Mouse (Mus musculus): Measurements from ENCODE around the gene Scrt2. TPM values are rescaled to one million over a fixed set of nuclear protein-coding genes. Genes with fewer than 3 reads are reported as not detected.

Gene Scrt2
- polyA plus RNA-seq, 1 experiment from 2014 or later, result 11.1 TPM

DNA sequence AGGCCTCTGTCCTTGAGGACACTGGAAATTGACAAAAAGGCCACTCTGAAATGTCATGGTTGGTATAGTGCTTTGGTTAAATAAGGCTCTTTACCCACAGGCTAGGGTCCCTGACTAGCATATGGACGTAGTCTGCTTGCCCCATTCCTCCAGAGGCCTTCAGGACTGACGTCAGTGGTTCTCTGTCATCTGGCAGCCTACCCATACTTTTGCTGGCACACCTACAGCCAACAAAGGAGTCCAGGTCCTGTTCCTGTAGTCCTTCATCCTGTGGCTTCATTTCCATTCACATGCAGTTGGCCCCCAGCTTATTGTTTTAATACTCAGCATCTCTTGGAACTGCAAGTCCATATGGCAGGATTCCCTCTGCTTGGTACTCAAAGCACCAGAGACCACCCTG is 15.6 kb downstream of the Scrt2 start:
- Histone ChIP-seq H3K4me3 (no peak overlapping the region), H3K27me3 (0 out of 2 replicates have a peak, but pooled peaks cover 6% of the 10 kb centered on the region), H3K4me1 (replicated peaks) (peaks cover 30% of the 10 kb centered on the region), H3K27ac (replicated peaks) (no peak overlapping the region), H3K9me3 (no peaks in the 10 kb centered on the region), H3K36me3 (no peaks in the 10 kb centered on the region), H3K4me2 (no peak overlapping the region), H3K9ac (no peak overlapping the region)
- WGBS, result 60% methylated on average over 2 of the region's 2 CpGs
- ATAC-seq (ENCODE audit: low FRiP score, low read depth), result no peak

DNA sequence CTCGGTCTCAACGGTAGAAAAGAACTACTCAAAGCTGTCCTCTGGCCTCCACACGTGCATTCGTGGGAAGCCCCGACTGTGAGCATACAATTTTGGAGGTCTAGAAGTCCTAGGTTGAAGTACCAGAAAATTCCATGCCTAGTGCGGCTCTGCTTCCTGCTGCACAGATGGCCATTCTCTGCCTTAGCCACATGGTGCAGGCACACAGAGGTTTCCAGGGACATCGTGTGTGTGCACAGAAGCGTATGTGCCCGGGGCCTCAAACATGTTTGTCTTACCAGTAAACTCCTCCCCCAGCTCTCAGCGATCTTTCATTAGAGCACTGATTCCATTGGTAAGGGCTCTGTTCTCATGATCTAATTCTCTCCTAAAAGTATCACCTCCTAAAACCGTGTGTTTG is 16.6 kb downstream of the Scrt2 start:
- no peak overlapping the region for H3K4me2 ChIP-seq
- 60% methylated on average over 11 of the region's 11 CpGs for WGBS
- no peak for ATAC-seq (ENCODE audit: low FRiP score, low read depth)
- no peaks in the 10 kb centered on the region for H3K9me3 ChIP-seq
- no peaks in the 10 kb centered on the region for H3K36me3 ChIP-seq
- no peak overlapping the region for H3K27ac ChIP-seq (replicated peaks)
- H3K4me1 ChIP-seq (replicated peaks), result peaks cover 33% of the 10 kb centered on the region
- no peak overlapping the region for H3K9ac ChIP-seq
- H3K27me3 ChIP-seq, result 0 out of 2 replicates have a peak, but pooled peaks cover 6% of the 10 kb centered on the region
- no peak overlapping the region for H3K4me3 ChIP-seq

DNA sequence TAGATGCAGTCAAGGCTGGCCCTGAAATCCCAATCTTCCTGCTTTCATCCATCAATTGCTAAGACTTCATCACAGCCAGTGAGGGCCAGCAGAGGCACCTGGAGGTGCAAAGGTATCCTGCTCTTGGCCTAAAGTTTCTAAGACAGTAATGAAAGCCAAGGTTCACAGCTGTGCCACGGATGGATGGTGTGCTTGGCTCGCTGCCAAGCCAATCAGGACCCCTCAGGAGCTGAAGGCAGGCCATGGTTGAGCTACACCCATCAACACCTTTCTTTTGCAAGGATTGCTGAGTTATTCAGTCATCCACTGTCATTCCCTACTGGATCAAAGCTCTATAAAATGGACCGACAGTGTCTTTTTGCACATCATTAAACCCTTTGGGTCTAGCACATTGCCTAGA is 18.2 kb downstream of the Scrt2 start:
- H3K4me1 ChIP-seq (replicated peaks), result peaks cover 24% of the 10 kb centered on the region
- no peak for ATAC-seq (ENCODE audit: low FRiP score, low read depth)
- no peak overlapping the region for H3K27ac ChIP-seq (replicated peaks)
- H3K27me3 ChIP-seq, result no peaks in the 10 kb centered on the region
- H3K9me3 ChIP-seq, result no peaks in the 10 kb centered on the region
- no peak overlapping the region for H3K4me2 ChIP-seq
- no peak overlapping the region for H3K9ac ChIP-seq
- no peak overlapping the region for H3K4me3 ChIP-seq
- WGBS, result 39% methylated on average over 3 of the region's 3 CpGs
- no peaks in the 10 kb centered on the region for H3K36me3 ChIP-seq

DNA sequence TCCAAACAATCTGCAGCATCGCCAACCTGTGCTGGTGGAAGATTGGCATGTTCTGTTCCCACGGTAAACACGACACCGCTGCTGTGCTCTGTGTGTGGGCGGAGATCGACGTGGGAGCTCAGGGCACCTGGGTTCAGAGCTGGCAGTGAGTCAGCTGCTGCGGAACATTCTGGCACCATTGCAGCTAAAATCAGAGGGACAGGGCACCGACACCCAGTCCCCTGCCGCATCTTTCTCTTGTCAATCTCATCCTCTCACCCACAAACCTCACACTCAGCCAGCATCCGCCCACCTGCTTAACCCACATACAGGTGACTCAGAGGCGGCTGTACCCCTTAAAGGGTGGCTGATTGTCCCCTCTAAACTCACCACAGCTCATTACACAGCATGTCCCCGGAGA is 20.4 kb downstream of the Scrt2 start:
- 69% methylated on average over 13 of the region's 13 CpGs for WGBS
- Histone ChIP-seq H3K9me3 (no peaks in the 10 kb centered on the region), H3K27ac (replicated peaks) (no peak overlapping the region), H3K4me1 (replicated peaks) (peaks cover 29% of the 10 kb centered on the region), H3K27me3 (no peaks in the 10 kb centered on the region), H3K36me3 (no peaks in the 10 kb centered on the region), H3K4me2 (no peak overlapping the region), H3K4me3 (no peak overlapping the region), H3K9ac (no peak overlapping the region)
- ATAC-seq (ENCODE audit: low FRiP score, low read depth), result no peak

DNA sequence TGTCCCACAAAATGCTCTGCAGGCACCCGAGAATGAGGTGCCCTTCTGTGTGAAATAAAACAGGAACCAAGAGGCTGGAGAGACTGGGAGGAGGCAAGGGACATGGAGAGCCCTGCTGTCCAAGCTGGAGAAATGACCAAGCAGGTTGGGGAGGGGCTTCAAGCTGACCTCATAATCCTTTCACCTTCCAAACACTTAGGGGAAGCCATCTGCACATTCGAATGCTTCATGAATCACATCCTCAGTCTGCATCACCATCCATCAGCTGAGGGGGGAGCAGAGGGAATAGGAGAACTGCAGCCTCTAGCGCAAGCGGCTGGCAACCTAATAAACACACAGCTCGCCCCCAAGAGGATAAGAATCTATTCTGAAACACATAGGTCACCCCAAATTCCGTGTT is 21.0 kb downstream of the Scrt2 start:
- Histone ChIP-seq H3K27me3 (no peaks in the 10 kb centered on the region), H3K4me1 (replicated peaks) (peaks cover 30% of the 10 kb centered on the region), H3K36me3 (no peaks in the 10 kb centered on the region), H3K9ac (no peak overlapping the region), H3K4me2 (no peak overlapping the region), H3K27ac (replicated peaks) (no peak overlapping the region), H3K4me3 (no peak overlapping the region), H3K9me3 (no peaks in the 10 kb centered on the region)
- WGBS, result 45% methylated on average over 6 of the region's 6 CpGs
- no peak for ATAC-seq (ENCODE audit: low FRiP score, low read depth)

DNA sequence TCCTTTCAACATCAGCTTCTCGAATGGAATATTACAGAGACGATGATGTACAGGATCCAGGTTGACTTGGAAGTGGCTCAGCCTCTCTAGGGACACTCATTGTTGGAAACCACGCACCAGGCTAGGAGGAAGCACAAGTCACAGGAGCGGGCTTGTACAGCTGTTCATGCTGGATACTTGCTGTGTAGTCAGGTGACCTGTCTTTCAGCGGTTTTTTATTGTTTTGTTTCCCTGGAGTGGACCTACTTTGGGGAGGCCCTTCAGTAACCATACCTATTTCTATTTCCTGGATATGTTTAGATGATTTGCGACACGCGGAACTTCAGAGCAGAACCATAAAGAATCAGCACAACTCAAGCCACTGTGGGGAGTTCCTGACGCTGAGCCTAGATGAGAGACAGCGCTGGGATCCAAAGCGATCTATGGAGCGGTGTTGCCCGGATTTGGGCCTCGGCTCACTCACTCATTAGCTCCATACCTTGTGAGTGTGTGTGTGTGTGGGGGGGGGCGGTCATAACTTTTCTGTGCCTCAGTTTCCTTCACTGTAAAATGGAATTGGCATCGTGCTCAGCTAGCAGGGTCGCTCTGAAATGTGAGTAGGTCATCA is 23.5 kb downstream of the Scrt2 start:
- peak; percentile 33; the same call in 1 of the 2 replicates for ATAC-seq (ENCODE audit: low FRiP score, low read depth)
- 0 out of 2 replicates have a peak, but pooled peaks cover 3% of the 10 kb centered on the region for H3K36me3 ChIP-seq
- no peaks in the 10 kb centered on the region for H3K9me3 ChIP-seq
- peak overlapping the region; percentile 79 for H3K9ac ChIP-seq
- H3K27me3 ChIP-seq, result no peaks in the 10 kb centered on the region
- peaks cover 25% of the 10 kb centered on the region for H3K4me1 ChIP-seq (replicated peaks)
- H3K27ac ChIP-seq (replicated peaks), result peak overlapping the region; percentile 55; the same call in 1 of the 2 replicates
- WGBS, result 14% methylated on average over 17 of the region's 17 CpGs
- H3K4me2 ChIP-seq, result peak overlapping the region; percentile 82
- peak overlapping the region; percentile 65 for H3K4me3 ChIP-seq

DNA sequence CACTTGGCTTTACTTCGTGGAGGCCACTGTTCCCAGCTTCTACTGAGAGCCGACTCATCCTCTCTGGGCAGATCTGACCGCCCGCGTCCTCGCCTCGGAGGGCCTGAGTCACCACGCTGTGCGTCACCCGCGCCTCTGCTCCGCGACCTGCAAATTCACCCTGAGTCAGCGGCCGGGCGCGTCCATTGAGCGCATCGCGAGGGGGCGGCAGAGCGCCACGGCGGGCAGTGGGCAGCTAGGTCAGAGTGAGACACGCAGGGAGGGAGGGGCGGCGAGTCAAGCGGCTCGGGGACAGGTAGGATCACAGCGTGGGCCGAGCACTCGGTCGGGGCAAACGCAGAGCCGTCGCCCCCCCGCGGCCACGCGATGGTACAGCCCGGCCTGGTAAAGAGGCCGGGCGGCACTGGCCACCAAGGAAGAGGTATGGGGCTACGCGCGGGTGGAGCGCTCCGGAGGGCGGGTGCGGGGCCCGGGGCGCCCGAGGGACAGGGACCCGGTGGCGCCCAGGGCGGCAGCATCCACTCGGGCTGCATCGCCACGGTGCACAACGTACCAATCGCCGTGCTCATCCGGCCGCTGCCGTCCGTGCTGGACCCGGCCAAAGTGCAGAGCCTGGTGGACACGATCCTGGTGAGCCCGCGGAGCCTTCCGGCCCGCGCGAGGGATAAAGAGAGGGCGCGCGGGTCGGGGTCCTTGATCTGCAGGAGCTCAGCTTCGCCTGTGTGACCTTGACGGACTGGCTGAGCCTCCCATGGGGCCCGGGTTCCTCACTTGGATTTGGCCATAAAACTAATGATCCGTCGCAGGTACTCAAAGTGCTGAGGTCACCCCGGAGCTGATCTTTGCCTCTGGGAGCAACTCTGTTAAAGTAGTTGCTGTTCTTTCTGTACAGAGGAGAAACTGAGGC is 24.2 kb downstream of the Scrt2 start, which contains the start of gene Srxn1:
Srxn1 (plus strand) TSS at position 199 of the 907 bp plus-strand sequence.
- Histone ChIP-seq H3K4me2 (peak within 1 kb of the TSS; percentile 82), H3K4me1 (replicated peaks) (peaks cover 25% of the 10 kb centered on the region), H3K27me3 (no peaks in the 10 kb centered on the region), H3K9me3 (no peaks in the 10 kb centered on the region), H3K9ac (peak within 1 kb of the TSS; percentile 79), H3K27ac (replicated peaks) (peak within 1 kb of the TSS; percentile 55), H3K4me3 (peak within 1 kb of the TSS; percentile 65), H3K36me3 (0 out of 2 replicates have a peak, but pooled peaks cover 3% of the 10 kb centered on the region)
- ATAC-seq (ENCODE audit: low FRiP score, low read depth), result peak; percentile 84
- 2% methylated on average over 84 of the region's 84 CpGs for WGBS

DNA sequence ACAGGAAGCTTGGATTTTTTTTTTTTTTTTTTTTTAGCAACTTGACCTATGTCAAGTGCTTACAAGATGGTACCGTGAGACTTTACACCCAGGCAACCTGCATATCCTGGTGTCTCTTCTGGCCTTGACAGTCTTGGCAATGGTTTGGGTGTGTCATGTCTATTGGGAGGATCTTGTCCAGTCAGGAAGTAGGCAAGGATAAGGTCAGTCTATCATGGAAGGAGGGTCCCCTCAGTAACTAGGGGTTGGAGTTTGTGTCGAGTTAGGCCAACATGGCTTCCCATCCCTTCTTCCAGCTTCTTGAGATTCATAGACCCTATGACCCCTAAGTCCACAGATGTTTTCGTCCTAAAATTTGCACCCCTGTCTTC is 24.9 kb downstream of the Scrt2 start:
- Histone ChIP-seq H3K9me3 (no peaks in the 10 kb centered on the region), H3K4me2 (peak overlapping the region; percentile 82), H3K9ac (no peak overlapping the region), H3K4me1 (replicated peaks) (peaks cover 25% of the 10 kb centered on the region), H3K36me3 (0 out of 2 replicates have a peak, but pooled peaks cover 3% of the 10 kb centered on the region), H3K4me3 (peak overlapping the region; percentile 65), H3K27me3 (no peaks in the 10 kb centered on the region), H3K27ac (replicated peaks) (no peak overlapping the region)
- no peak for ATAC-seq (ENCODE audit: low FRiP score, low read depth)
- 85% methylated on average over 3 of the region's 3 CpGs for WGBS

DNA sequence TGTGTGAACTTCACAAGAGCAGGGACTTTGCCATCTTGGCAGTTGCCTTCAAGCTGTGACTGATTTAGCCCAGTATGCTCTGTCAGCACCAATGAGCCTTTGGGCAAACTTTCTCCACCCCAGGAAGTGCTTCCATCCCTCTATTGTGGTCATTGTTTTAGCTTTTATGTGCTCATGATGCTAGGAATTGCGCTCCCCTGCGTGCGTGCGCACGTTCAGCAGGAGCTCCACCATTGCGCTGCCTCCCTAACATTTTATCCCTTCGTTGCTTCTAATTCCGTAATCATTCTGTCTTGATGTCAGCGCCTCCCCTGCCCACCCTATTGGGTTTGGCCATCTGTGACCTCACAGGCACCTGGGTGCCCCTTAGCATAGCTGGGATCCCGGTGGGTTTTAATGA is 25.3 kb downstream of the Scrt2 start:
- Histone ChIP-seq H3K9me3 (no peaks in the 10 kb centered on the region), H3K4me1 (replicated peaks) (peaks cover 25% of the 10 kb centered on the region), H3K27me3 (no peaks in the 10 kb centered on the region), H3K9ac (no peak overlapping the region), H3K4me2 (peak overlapping the region; percentile 82), H3K4me3 (no peak overlapping the region), H3K36me3 (0 out of 2 replicates have a peak, but pooled peaks cover 3% of the 10 kb centered on the region), H3K27ac (replicated peaks) (no peak overlapping the region)
- ATAC-seq (ENCODE audit: low FRiP score, low read depth), result no peak
- 91% methylated on average over 10 of the region's 10 CpGs for WGBS

DNA sequence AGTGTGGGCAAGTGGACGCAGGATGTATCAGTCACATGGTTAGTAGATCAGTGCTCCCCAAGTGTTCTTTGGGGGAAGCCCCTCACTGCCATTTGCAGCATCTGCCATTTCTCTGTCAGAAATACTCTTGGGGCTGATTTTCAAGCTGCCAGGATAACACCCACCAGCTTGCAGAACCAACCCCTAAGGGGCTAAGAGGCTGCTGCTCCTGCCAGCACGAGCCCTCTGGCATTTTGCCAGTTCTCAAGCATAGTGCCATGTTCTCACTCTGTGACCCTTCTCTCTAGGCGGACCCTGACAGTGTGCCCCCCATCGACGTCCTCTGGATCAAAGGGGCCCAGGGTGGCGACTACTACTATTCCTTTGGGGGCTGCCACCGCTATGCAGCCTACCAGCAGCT is 27.4 kb downstream of the Scrt2 start:
- ATAC-seq (ENCODE audit: low FRiP score, low read depth), result no peak
- H3K4me2 ChIP-seq, result no peak overlapping the region
- peaks cover 14% of the 10 kb centered on the region for H3K4me1 ChIP-seq (replicated peaks)
- 0 out of 2 replicates have a peak, but pooled peaks cover 3% of the 10 kb centered on the region for H3K36me3 ChIP-seq
- no peak overlapping the region for H3K27ac ChIP-seq (replicated peaks)
- H3K9me3 ChIP-seq, result no peaks in the 10 kb centered on the region
- 53% methylated on average over 7 of the region's 7 CpGs for WGBS
- H3K4me3 ChIP-seq, result no peak overlapping the region
- no peaks in the 10 kb centered on the region for H3K27me3 ChIP-seq
- H3K9ac ChIP-seq, result no peak overlapping the region

DNA sequence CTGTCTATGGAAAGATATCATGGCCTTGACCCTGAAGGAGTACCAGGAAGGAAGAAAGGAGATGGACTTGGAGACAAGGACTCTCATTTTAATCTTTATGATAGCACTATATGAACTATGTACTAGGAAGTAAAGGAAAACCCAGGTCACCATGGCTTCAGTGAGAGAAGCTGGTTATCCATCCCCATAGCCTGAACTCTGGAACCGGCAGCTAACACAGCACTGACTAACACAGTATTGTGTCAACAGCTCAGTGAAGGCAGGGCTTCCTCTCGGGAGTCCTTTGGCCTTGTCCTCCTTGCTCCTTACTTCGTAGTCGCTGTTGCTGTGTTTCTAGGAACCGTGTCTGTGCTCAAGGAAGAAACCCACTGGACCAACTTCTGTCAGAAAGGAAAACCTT is 28.1 kb downstream of the Scrt2 start:
- Histone ChIP-seq H3K9ac (no peak overlapping the region), H3K9me3 (no peaks in the 10 kb centered on the region), H3K36me3 (0 out of 2 replicates have a peak, but pooled peaks cover 3% of the 10 kb centered on the region), H3K4me1 (replicated peaks) (peaks cover 18% of the 10 kb centered on the region), H3K27me3 (no peaks in the 10 kb centered on the region), H3K27ac (replicated peaks) (no peak overlapping the region), H3K4me2 (no peak overlapping the region), H3K4me3 (no peak overlapping the region)
- no peak for ATAC-seq (ENCODE audit: low FRiP score, low read depth)
- 87% methylated on average over 5 of the region's 5 CpGs for WGBS

DNA sequence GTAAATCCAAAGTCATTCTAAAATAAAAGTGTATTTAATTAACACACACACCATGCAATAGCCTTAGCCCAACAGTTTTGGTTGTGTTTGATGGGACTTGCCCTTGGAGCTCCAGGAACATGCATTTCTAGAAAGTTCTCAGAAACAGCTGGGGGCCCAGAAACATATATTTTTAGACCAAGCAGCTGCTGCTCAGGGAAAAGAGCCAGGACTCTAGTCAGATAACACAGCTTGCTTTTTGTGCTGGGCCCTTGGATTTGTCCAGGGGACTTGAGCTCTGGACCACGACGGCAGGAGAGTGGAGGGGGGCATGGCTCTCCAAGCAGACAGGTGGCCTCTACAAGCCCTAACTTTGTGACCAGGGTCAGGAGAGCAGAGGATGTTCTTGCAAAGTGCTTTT is 30.0 kb downstream of the Scrt2 start:
- H3K27me3 ChIP-seq, result no peaks in the 10 kb centered on the region
- H3K4me3 ChIP-seq, result no peak overlapping the region
- no peak overlapping the region for H3K9ac ChIP-seq
- peaks cover 16% of the 10 kb centered on the region for H3K4me1 ChIP-seq (replicated peaks)
- 0 out of 2 replicates have a peak, but pooled peaks cover 3% of the 10 kb centered on the region for H3K36me3 ChIP-seq
- no peak for ATAC-seq (ENCODE audit: low FRiP score, low read depth)
- H3K27ac ChIP-seq (replicated peaks), result no peak overlapping the region
- H3K4me2 ChIP-seq, result no peak overlapping the region
- no peaks in the 10 kb centered on the region for H3K9me3 ChIP-seq
- 61% methylated on average over 2 of the region's 2 CpGs for WGBS

All from hindbrain, embryonic 15.5 days (tissue).